Mouse (Mus musculus) large intestine, adult 2 months (tissue): ENCODE data around the gene Sept9. TPM values are rescaled to one million over a fixed set of nuclear protein-coding genes. Genes with fewer than 3 reads are reported as not detected.

ENCODE experiments used
- DNase-seq: peaks from one replicate; pipeline ENCODE4 v3.0.0-alpha.2; 2012; ENCODE audit warnings: low read depth, low spot score
- WGBS: fragments of 180-500 bp; shearing (Covaris S2); methylation state at CpG from one replicate; pipeline ENCODE4 v1.1.7; 2018; 5-methylcytosine and 5-hydroxymethylcytosine counted together
- polyA plus RNA-seq: library from polyadenylated mRNA; depleted of rRNA; stranded (reverse); fragments of >200 nt; gene quantifications from 2 replicates; pipeline ENCODE4 v1.2.3, GENCODE M21; 2012

Sept9 gene
- polyA plus RNA-seq, 1 experiment, result 37.3 TPM

GRCm38 (mm10) chr11:117174098-117174892 is 25.2 kb upstream of the Sept9 start:
- 26% methylated on average over 18 of the region's 18 CpGs for WGBS
- no peak for DNase-seq

DNA sequence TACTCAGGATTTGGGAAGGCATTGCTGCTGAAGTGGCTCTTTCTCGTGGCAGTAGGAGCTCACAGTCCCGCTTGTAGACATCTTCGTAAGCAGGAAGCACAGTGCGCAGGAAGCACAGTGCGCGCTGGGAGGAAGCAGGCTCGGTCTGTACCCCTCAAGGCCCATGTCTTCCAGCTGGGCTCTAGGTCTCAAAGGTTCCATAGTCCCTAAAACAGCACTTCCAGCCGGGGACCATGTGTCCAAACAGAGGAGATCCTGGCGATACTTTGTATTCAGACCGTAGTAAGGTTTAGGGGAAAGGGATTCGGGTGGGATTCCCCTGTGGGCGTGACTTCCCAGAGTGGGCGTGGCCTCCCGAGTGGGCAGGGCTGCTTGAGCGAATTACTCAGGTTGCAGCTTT is 24.5 kb upstream of the Sept9 start:
- 12% methylated on average over 15 of the region's 15 CpGs for WGBS
- DNase-seq, result no peak

DNA sequence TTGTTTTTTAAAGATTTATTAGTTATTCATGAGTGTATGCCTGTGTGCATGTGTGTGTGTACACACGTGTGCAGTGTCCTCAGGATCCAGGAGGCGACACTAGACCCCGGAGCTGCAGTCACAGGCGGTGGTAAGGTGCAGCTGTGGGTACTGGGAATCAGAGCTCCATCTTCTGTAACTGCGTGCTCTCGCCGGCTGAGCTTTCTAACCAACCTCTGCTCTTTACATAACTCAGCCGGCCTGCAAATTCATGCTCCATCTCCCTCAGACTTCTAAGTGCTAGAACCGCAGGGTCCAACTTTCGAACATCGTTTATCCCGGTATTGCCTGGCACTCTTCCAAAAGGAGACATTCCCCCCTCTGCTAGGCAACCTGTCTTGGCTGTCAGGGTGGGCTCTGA is 24.0 kb upstream of the Sept9 start:
- no peak for DNase-seq
- 73% methylated on average over 12 of the region's 12 CpGs for WGBS

DNA sequence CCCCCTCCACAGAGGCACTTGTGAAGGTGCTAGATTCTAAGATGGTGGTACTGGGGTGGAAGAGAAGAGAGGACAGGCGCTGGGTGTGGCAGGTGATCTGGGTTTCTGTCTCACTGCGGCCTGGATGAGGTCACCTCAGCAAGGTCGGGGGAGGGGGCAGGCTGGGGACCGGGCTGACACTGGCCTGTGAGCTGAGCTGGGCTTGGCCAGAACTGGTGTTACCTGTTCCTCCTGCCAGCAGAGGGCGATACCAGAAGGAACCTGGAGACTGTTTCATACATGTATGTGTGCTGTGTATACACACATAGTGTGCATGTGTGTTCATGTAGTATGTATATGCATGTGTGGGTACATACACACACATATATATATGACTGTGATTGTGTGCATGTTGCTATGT is 23.2 kb upstream of the Sept9 start:
- WGBS, result 28% methylated on average over 5 of the region's 5 CpGs
- DNase-seq, result no peak

- WGBS, result 38% methylated on average over 5 of the region's 5 CpGs
- DNase-seq, result no peak
Measured at GRCm38 (mm10) chr11:117176900-117177299, 22.6 kb upstream of the Sept9 start.

DNA sequence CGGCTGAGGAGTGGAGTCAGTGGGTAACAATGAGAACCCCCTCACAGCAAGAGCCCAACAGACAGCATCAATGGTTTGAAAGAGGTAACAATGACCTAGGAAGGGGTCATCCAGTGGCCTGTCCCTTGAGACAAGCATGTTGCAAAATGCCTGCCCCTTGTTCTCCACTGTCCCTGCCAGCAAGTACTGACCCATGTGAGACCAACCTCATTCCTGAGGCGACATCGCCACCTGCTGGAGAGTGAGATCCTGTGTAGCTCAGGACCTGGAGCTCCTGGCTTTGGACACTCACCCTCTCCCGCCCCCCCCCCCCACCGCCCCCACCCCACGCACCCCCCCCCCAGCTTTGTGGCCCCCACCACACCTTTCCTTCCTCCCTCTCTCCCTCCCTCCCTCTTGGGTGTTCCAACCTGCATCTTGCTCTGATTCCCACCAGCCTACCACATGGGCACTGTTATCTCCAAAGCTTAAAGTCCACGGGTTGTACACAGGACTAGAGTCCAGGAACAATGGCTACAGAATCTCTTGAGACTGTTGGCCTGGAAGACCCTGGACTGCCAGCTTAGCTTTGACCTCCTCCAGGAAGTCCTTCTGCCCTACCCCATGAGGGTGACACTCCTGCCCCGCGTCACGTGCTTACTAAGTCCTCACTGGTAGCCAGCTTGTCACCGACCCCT is 22.0 kb upstream of the Sept9 start:
- 50% methylated on average over 8 of the region's 11 CpGs for WGBS
- DNase-seq, result peak; percentile 72

DNA sequence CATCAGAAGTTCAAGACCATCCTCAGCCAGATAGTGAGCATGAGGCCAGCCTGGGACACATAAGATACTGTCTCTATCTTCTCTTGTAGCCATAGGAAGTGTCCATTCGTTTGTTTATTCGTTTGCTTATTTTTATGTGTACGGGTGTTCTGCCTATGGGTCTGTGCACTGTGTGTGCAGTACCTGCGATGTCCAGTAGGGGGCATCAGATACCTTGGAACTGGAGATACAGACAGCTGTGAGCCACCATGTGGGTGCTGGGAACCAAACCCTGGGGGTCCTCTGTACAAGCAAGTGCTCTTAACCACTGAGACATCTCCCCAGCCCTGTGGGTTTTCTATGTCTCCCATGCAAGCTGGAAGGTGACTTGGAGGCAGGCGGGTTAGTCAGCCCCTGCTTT is 19.6 kb upstream of the Sept9 start:
- 87% methylated on average over 5 of the region's 5 CpGs for WGBS
- no peak for DNase-seq

- DNase-seq, result no peak
- WGBS, result 84% methylated on average over 3 of the region's 3 CpGs
Measured at GRCm38 (mm10) chr11:117182808-117183207, 16.7 kb upstream of the Sept9 start.

- DNase-seq, result no peak
- 69% methylated on average over 3 of the region's 3 CpGs for WGBS
Measured at GRCm38 (mm10) chr11:117183299-117183698, 16.2 kb upstream of the Sept9 start.

DNA sequence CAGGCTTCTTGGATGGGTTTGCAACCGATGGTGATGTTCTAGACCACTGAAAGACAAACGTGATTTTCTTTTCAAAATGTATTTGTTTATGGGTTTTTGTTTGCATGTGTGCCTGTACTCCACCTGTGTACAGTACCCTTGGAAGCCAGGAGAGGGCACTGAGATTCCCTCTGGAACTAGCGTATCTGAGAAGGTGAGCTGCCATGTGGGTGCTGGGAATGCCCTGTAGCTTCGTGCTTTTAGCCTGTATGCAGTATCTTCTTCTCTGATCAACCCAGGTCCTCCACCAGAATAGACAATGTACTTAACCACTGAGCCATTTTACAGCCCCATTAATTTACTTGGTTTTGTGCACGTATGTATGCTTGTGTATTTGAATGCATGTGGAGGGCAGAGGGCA is 15.6 kb upstream of the Sept9 start:
- DNase-seq, result no peak
- 81% methylated on average over 5 of the region's 5 CpGs for WGBS

DNA sequence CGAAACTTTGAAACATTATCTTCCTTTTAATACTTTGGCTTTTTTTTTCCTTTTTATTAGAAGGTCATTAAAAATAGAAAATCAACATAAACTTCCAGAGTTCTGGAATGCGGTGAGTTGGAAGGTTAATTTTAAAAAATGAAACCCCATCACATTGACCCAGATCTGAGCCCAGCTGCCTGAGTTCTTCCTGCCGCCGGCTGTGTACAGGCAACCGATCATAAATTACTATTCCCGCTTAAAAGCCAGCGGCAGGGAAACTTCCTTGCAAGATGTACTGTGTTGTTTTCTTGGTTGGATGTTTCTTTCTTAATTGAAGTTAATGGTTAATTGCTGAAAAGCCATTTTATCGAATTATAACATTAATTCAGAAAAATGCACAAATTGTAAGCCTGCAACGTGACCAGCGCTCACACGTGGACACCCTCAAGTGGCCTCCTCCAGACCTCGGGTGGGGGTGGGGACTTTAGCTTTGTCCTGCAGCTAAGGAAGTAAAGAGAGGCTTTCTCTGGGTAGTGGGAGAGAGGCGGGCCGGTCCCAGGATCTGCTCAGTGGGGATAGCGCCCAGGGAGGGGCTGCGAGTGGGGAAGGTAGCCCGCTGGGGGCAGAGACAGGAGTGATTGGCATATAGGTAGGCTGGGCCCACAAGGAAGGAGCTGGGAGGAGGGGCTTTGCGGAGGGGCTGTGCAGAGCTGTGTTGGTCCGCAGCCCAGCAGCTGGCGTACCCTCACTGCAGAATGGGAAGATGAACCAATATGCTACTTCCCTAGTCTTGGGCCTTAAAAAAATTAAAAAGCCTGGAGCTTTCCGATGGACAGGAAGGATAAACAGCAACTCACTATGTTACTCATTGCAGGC is 14.2 kb upstream of the Sept9 start:
- DNase-seq, result no peak

GRCm38 (mm10) chr11:117191524-117191923 is 7.9 kb upstream of the Sept9 start:
- DNase-seq, result no peak
- 73% methylated on average over 5 of the region's 5 CpGs for WGBS

More for the DNA sequence above, 14.2 kb upstream of the Sept9 start:
- 61% methylated on average over 21 of the region's 21 CpGs for WGBS

DNA sequence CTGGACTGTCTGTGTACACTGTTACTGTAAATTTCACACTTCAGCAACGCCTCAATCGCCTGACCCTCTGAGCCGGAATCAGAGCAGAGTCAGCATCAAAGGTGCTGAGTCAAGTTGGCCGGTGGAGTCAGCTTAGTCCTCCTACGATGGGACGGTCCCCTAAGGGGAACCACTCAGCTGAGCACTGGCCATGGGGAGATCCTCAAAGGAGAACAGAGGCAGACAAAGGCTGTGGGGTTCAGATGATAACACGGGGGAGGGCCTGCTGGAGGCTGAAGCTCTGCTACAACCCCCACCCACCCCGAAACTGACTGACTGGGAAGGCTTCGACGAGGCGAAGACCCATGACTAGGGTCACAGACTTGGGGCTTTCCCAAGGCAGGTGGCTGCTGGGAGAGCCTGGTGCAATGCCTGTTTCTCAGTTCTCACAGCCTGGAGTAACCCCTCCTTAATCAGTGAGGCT is 5.0 kb upstream of the Sept9 start:
- 37% methylated on average over 11 of the region's 11 CpGs for WGBS
- no peak for DNase-seq

DNA sequence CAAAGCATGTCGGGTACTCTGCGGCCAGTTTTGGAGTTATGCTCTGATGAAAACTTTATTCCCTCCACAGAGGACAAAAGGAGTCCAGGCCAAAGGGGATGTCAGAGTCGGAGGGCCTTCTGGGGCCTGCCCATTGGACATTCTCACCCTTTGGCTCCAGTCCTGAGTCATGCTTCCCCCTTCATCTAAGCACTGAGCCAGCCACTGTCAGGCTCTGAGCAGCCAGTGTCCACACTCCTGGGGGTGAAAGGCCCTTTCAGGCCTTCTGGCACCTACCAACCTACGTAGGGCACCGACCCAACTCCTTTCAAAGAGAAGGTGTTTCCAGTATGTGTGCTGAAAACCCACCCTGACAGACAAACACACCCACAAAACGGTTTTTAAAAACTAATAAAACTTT is 3.8 kb upstream of the Sept9 start:
- 77% methylated on average over 6 of the region's 6 CpGs for WGBS
- no peak for DNase-seq

DNA sequence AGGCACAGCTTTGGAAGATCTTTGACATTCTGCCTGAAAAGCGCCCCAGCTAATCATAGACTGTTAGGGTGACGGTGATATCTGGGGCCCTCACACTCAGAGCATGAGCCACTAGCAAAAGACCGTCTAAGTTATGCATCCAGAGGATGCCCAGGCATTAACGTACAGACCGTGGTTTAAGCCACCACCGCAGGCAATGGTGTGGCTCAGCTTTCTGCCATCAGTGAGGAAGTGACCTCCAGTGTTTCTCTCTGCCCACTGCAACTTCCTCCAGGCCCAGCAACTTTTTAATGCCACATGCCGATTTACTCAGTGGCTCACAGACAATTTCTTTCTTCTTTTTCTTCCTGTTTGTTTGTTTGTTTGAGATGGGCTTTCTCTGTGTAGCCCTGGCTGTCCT is 2.8 kb upstream of the Sept9 start:
- WGBS, result 81% methylated on average over 7 of the region's 7 CpGs

GRCm38 (mm10) chr11:117198122-117198521 is 1.3 kb upstream of the Sept9 start:
- DNase-seq, result no peak
- WGBS, result 29% methylated on average over 5 of the region's 5 CpGs

More for the DNA sequence above, 2.8 kb upstream of the Sept9 start:
- no peak for DNase-seq

GRCm38 (mm10) chr11:117201846-117202245 is 2.4 kb downstream of the Sept9 start:
- no peak for DNase-seq
- WGBS, result 90% methylated on average over 12 of the region's 12 CpGs

DNA sequence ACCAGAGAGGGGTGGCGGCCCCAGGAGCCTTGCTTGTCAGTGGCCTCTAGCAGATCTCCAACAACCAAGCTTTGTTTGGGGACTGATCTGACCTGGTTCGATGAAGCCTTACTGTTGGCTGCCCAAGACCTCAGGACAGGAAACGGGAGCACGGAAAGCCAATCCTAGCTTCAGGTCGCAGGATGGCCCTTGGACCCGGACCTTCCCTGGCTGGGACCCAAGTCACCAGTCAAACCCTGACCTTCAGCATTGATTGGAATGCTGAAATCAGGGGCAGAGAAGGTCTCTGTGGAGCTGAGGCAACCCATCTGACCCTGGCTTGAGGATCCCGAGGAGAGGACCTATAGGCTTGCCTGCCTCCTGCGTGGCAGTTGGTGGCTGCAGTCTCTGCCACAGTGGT is 5.1 kb downstream of the Sept9 start:
- WGBS, result 41% methylated on average over 8 of the region's 8 CpGs
- DNase-seq, result no peak

GRCm38 (mm10) chr11:117205042-117205441 is 5.6 kb downstream of the Sept9 start:
- peak; percentile 78 for DNase-seq
- WGBS, result 37% methylated on average over 6 of the region's 6 CpGs

GRCm38 (mm10) chr11:117205447-117205846 is 6.0 kb downstream of the Sept9 start:
- DNase-seq, result no peak
- 26% methylated on average over 9 of the region's 9 CpGs for WGBS
